Mouse (Mus musculus): ENCODE data around the gene Scarb2. TPM values are rescaled to one million over a fixed set of nuclear protein-coding genes. Genes with fewer than 3 reads are reported as not detected.
A peak's percentile ranks its signal among the peaks of the same experiment; 100 is the strongest.
"Not testable (repeated sequence)": the region's sequence is repeated elsewhere in the genome, so short reads cannot be mapped to it uniquely, and the experiment has no call there.

Gene Scarb2
- polyA plus RNA-seq (2016; fragmentation: Nextera tagmentation; extraction: Ambion mirVana), result 16.1 and 17.8 TPM in 2 replicates

DNA sequence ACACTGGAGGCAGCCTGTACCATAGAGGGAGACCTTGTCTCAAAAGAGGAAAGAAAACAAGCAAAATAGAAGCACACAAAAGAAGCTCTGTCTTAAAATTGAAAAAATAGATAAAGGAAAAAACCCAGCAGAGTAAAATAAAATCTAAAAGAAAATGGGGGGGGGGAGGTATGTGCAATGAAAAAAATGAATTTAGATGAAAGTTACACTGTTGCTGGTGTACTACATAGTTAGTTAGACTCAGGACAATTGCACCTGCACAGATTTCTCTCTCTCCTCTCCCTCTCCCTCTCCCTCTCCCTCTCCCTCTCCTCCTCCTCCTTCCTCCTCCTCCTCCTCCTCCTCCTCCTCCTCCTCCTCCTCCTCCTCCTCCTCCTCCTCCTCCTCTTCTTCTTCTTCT is at the start of gene Scarb2:
Gene Scarb2, minus strand, starts transcription at position 101 of the 400 bp plus-strand sequence.
- Histone ChIP-seq H3K4me1 (peaks cover 25% of the 10 kb centered on the region), H3K4me2 (replicated peaks) (peak within 1 kb of the TSS; percentile 61), H3K9me3 (no peaks in the 10 kb centered on the region), H3K36me3 (no peaks in the 10 kb centered on the region), H3K27ac (peak within 1 kb of the TSS; percentile 62; the same call in 1 of the 2 replicates), H3K27me3 (replicated peaks) (no peaks in the 10 kb centered on the region), H3K9ac (peak within 1 kb of the TSS; percentile 95), H3K4me3 (peak within 1 kb of the TSS; percentile 94)
- ATAC-seq (ENCODE audit: low FRiP score, low read depth), result no peak

DNA sequence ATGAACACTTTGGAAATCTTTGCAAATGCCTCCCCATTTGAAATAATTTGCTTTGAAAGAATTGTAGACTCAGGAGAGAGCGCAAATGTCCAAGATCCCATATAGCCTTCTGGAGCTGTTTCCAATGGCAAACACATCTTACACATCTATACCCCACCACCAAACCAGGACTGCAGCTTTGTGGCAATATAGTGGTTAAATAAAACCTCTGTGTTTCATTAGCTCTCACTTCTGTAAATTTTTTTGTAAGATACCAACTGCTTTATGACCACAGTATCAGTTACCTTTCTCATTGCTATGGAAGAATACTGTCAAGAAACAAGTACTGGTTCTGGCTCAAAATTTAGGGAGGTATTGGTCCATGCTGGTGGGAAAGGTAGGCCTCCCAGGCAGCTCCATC is 49.3 kb upstream of the Scarb2 start:
- ATAC-seq (ENCODE audit: low FRiP score, low read depth), result no peak
- no peak overlapping the region for H3K4me2 ChIP-seq (replicated peaks)
- H3K4me1 ChIP-seq, result no peaks in the 10 kb centered on the region
- no peaks in the 10 kb centered on the region for H3K27me3 ChIP-seq (replicated peaks)
- no peaks in the 10 kb centered on the region for H3K9me3 ChIP-seq
- 97% methylated on average over 1 of the region's 1 CpGs for WGBS
- no peak overlapping the region for H3K9ac ChIP-seq
- no peak overlapping the region for H3K27ac ChIP-seq
- no peaks in the 10 kb centered on the region for H3K36me3 ChIP-seq
- no peak overlapping the region for H3K4me3 ChIP-seq

DNA sequence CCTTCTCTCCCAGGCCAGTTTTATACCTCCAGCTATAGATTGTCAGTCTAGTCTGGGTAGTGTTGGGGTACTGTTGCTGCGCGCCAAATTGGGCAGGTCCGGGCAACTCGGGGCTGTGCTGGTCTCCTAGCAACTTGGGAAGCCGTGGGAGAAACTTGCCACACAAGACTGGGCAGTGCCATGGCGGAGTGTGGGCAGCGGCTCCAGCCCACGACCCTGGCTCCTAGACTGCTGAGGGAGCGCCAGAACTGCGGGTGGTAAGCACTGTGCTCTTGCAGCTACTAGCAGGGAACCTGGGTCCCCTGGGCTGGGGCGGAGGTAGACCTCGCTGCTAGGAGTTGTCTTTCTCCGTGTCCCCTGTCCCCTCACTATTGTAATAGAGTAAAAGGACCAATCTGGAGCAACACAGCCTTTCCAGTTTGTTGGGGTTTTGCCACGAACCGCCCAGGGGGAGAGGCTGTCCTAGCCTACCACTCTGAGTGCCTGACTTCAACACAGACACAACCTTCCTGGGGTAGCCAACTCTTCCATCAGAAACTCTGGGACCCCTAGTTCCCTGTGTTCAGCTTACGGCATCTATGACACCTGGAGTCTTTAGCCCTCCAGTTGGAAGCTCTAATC is 48.4 kb upstream of the Scarb2 start, which contains the start of gene Fam47e:
Gene Fam47e, plus strand, starts transcription at position 179 of the 621 bp plus-strand sequence.
- WGBS, result 78% methylated on average over 16 of the region's 16 CpGs
- no peaks in the 10 kb centered on the region for H3K27me3 ChIP-seq (replicated peaks)
- no peak within 1 kb of the TSS for H3K4me3 ChIP-seq
- no peaks in the 10 kb centered on the region for H3K36me3 ChIP-seq
- no peaks in the 10 kb centered on the region for H3K9me3 ChIP-seq
- H3K27ac ChIP-seq, result no peak within 1 kb of the TSS
- no peak for ATAC-seq (ENCODE audit: low FRiP score, low read depth)
- no peak within 1 kb of the TSS for H3K4me2 ChIP-seq (replicated peaks)
- H3K9ac ChIP-seq, result no peak within 1 kb of the TSS
- no peaks in the 10 kb centered on the region for H3K4me1 ChIP-seq

DNA sequence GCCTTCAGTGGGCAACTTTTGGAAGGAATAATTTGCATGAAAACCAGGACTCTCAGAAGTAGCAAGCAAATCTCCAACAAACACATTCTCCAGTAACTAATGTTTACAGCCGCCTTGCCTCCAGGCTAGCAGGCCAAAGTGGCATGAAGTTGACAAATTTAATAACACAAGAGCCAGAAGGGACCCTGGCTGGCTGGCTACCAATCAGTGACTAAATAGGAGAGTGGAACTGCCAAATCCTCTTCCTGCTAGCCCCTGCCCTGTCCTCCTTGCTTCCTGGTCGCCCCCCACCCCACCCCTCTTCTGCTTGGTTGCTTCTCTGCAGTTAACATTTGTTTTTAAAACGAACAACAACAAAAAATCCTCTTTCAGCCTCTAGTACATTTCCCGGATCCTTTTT is 47.8 kb upstream of the Scarb2 start:
- Histone ChIP-seq H3K9ac (no peak overlapping the region), H3K36me3 (no peaks in the 10 kb centered on the region), H3K27ac (no peak overlapping the region), H3K4me1 (no peaks in the 10 kb centered on the region), H3K9me3 (no peaks in the 10 kb centered on the region), H3K27me3 (replicated peaks) (no peaks in the 10 kb centered on the region), H3K4me2 (replicated peaks) (no peak overlapping the region), H3K4me3 (no peak overlapping the region)
- ATAC-seq (ENCODE audit: low FRiP score, low read depth), result no peak
- WGBS, result 79% methylated on average over 4 of the region's 4 CpGs

DNA sequence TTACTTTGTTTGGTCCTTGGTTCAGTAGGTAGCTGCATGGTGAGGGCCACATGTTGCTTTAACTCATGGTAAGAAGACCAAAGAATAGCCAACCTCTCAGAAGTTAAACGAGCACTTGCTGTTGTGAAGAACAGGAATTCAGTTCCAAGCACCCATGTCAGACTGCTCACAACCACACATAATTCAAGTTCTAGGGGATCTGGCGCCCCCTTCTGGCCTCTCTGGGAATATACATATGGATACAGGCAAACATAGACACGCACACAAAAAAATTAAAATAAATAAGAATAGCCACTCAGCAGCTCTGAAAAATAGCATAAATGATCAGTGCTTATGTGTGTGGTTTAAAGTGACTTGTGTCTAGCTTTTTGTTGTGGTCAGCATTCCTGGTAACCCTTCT is 47.3 kb upstream of the Scarb2 start:
- 71% methylated on average over 3 of the region's 3 CpGs for WGBS
- no peaks in the 10 kb centered on the region for H3K9me3 ChIP-seq
- no peaks in the 10 kb centered on the region for H3K36me3 ChIP-seq
- H3K9ac ChIP-seq, result no peak overlapping the region
- no peak overlapping the region for H3K4me3 ChIP-seq
- no peak overlapping the region for H3K27ac ChIP-seq
- H3K4me1 ChIP-seq, result no peaks in the 10 kb centered on the region
- no peak for ATAC-seq (ENCODE audit: low FRiP score, low read depth)
- no peaks in the 10 kb centered on the region for H3K27me3 ChIP-seq (replicated peaks)
- H3K4me2 ChIP-seq (replicated peaks), result no peak overlapping the region

DNA sequence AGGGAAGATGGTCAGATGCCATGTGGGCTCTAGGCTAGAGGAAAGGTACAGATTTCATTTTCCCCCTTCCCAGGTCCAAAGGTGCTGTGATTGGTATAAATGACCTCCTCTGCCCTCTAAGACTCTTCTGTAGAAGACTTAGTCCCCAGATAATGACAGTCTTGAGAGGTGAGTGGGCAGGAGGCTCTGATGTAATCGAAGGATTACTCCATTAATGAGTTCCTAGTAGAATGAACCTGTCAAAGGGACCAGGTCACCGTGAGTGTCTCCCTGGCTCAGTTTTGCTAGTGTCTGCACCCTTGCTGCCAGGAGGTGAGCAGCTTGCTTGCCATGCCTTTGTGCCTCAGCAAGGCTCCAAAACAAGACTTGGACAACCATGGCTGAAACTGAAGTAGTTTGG is 46.0 kb upstream of the Scarb2 start:
- Histone ChIP-seq H3K36me3 (no peaks in the 10 kb centered on the region), H3K9me3 (no peaks in the 10 kb centered on the region), H3K9ac (no peak overlapping the region), H3K27me3 (replicated peaks) (no peaks in the 10 kb centered on the region), H3K4me1 (no peaks in the 10 kb centered on the region), H3K4me2 (replicated peaks) (no peak overlapping the region), H3K4me3 (no peak overlapping the region), H3K27ac (no peak overlapping the region)
- no peak for ATAC-seq (ENCODE audit: low FRiP score, low read depth)
- 88% methylated on average over 2 of the region's 2 CpGs for WGBS

DNA sequence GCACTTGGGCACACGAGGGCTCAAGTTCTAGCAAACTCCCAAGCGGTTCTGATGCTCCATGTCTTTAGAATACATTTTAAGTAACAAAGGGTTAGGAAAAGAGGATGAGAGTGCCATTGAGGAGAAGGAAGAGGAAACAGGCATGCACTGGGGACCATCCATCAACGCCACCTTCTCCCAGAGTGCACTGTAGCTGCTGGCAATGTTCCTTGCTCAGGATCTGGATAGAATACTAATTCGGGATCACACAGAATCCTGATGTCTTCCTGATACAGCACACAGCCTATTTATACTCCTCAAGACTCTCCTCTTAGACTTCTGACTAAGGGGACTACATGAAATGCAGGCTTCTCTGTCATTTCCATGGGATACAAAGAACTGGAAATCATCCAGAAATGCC is 33.1 kb upstream of the Scarb2 start:
- Histone ChIP-seq H3K4me2 (replicated peaks) (no peak overlapping the region), H3K4me1 (no peaks in the 10 kb centered on the region), H3K36me3 (no peaks in the 10 kb centered on the region), H3K27me3 (replicated peaks) (no peaks in the 10 kb centered on the region), H3K9ac (no peak overlapping the region), H3K27ac (no peak overlapping the region), H3K4me3 (no peak overlapping the region), H3K9me3 (no peaks in the 10 kb centered on the region)
- 75% methylated on average over 4 of the region's 4 CpGs for WGBS
- no peak for ATAC-seq (ENCODE audit: low FRiP score, low read depth)

DNA sequence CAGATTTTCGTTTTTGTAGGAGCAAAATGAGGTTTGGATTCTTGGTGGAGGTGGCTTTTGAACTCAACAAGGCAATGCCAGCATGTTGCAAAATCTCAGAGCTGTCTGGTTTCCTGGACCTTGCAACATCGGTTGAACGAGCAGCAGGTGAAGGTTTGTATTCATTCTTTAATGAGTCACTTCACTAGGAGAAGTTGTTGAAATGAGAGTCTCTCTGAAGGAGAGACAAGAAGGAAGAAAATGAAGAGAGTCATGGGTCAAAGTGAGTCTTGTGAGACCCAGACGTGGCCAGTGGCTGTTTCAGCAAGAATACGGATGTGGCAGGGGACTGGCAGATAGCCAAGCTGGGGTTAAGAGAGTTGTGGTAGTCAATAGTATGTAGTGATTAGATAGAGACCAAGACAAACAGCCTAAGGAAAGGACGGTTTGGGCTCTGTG is 18.2 kb upstream of the Scarb2 start:
- H3K27ac ChIP-seq, result no peak overlapping the region
- no peaks in the 10 kb centered on the region for H3K4me1 ChIP-seq
- no peaks in the 10 kb centered on the region for H3K27me3 ChIP-seq (replicated peaks)
- no peaks in the 10 kb centered on the region for H3K36me3 ChIP-seq
- no peaks in the 10 kb centered on the region for H3K9me3 ChIP-seq
- H3K4me2 ChIP-seq (replicated peaks), result no peak overlapping the region
- no peak overlapping the region for H3K9ac ChIP-seq
- H3K4me3 ChIP-seq, result no peak overlapping the region
- 81% methylated on average over 6 of the region's 6 CpGs for WGBS
- ATAC-seq (ENCODE audit: low FRiP score, low read depth), result no peak

DNA sequence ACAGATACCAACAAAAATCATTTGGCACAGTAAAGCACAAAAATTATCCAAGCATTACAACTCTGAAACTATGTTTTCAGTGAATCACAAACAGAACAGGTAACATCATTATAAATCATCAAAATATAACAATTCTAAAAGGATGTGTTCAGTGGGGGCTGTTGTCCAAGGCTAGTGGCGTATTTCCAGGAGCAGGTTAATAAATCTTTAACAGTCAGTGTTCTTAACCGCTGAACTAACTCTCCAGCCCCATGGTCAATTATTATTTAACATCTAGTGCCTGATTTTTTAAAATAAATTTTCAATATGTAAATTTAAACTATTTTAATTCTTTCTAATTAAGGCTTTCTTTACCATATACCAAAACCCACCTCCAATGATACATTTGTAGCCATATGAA is 14.5 kb upstream of the Scarb2 start:
- not testable (repeated sequence) for ATAC-seq (ENCODE audit: low FRiP score, low read depth); H3K9ac ChIP-seq; H3K36me3 ChIP-seq; H3K4me3 ChIP-seq; H3K9me3 ChIP-seq; H3K27me3 ChIP-seq (replicated peaks); H3K4me2 ChIP-seq (replicated peaks); H3K4me1 ChIP-seq; H3K27ac ChIP-seq
- WGBS, result 71% methylated on average over 2 of the region's 2 CpGs

DNA sequence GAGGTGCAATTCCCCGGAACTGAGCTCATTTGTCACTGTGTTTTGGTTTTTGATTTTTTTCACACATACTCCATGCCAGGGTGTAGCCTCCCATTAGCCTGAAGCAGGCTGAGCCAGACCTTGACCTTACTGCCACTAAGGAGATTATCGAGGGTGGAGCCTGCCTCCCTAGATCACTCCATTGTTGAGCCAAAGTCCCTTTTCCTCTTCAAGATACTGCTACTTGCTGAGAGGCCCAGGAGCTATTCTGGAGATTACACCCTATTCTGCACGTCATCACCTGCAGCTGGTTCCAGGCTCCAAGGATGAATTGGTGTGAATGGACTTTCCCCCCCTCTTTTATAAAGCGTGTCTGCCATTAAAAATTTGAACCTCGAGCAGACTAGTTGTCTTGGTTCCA is 5.4 kb upstream of the Scarb2 start:
- no peaks in the 10 kb centered on the region for H3K27me3 ChIP-seq (replicated peaks)
- H3K4me1 ChIP-seq, result no peaks in the 10 kb centered on the region
- H3K36me3 ChIP-seq, result no peaks in the 10 kb centered on the region
- WGBS, result 87% methylated on average over 5 of the region's 5 CpGs
- no peaks in the 10 kb centered on the region for H3K9me3 ChIP-seq
- H3K27ac ChIP-seq, result no peak overlapping the region
- H3K4me2 ChIP-seq (replicated peaks), result no peak overlapping the region
- no peak for ATAC-seq (ENCODE audit: low FRiP score, low read depth)
- no peak overlapping the region for H3K4me3 ChIP-seq
- no peak overlapping the region for H3K9ac ChIP-seq

DNA sequence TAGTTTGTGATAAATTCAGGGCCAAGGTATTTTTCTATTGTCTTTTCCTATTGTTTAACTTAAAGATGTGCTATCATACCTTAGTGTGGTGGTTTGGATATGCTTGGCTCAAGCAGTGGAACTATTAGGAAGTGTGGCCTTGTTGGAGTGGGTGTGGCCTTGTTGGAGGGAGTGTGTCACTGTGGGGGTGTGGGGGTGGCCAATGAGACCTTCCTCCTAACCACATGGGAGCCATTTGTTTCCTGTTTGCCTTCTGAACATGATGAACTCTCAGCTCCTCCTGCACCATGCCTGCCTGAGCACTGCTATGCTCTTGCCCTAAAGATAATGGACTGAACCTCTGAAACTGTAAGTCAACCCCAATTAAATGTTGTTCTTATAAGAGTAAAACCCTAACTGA is 4.6 kb upstream of the Scarb2 start:
- H3K36me3 ChIP-seq, result no peaks in the 10 kb centered on the region
- ATAC-seq (ENCODE audit: low FRiP score, low read depth), result no peak

DNA sequence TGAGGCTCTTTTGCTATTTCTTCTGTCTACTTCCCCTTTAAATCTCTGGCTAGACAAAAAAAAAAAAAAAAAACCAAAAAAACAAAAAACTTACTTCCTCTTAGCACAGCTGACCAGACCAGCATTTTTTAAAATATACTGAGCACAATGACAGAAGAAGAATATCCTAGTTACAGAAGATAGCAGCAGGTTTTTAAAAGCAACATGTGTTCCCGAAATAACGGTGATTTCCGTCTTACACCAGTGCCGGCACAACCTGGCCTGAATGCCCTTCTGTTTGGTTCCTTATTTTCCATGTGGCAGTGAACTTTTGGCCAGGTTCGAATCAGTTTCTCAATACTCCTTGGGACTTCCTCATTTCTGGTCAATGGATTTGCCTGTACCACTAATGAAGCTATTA is 2.2 kb upstream of the Scarb2 start:
- no peak overlapping the region for H3K27ac ChIP-seq
- no peaks in the 10 kb centered on the region for H3K27me3 ChIP-seq (replicated peaks)
- H3K4me1 ChIP-seq, result peaks cover 14% of the 10 kb centered on the region
- no peak overlapping the region for H3K4me3 ChIP-seq
- no peak for ATAC-seq (ENCODE audit: low FRiP score, low read depth)
- no peak overlapping the region for H3K4me2 ChIP-seq (replicated peaks)
- H3K9me3 ChIP-seq, result no peaks in the 10 kb centered on the region
- H3K36me3 ChIP-seq, result no peaks in the 10 kb centered on the region
- no peak overlapping the region for H3K9ac ChIP-seq
- WGBS, result 91% methylated on average over 5 of the region's 5 CpGs

More for the DNA sequence above, 4.6 kb upstream of the Scarb2 start:
- H3K27me3 ChIP-seq (replicated peaks), result no peaks in the 10 kb centered on the region
- no peak overlapping the region for H3K4me3 ChIP-seq
- H3K9ac ChIP-seq, result no peak overlapping the region
- no peak overlapping the region for H3K4me2 ChIP-seq (replicated peaks)
- no peaks in the 10 kb centered on the region for H3K9me3 ChIP-seq
- no peak overlapping the region for H3K27ac ChIP-seq
- H3K4me1 ChIP-seq, result peaks cover 3% of the 10 kb centered on the region; the same call in 1 of the 2 replicates

DNA sequence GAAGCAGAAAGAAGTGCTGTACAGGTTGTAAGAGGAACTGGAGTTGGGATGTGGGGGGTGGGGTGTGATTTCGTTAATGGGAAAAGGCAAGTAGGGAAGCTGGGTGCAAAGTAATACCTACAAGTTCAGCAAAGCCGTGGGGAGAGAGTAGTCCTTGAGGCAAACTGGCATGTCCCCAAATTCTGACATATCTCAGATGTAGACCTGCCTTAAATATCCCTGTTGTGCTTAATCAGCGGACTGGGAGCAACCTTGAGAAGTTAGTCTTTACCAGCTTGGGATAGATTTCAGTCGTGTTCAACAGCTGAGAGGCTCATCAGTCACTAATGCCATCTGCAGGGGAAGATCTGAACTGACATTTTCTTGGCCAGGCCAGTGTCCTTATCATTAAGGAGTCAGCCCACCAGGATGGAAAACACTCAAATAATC is 318 bp downstream of the Scarb2 start:
- WGBS, result 48% methylated on average over 4 of the region's 4 CpGs
- Histone ChIP-seq H3K9me3 (no peaks in the 10 kb centered on the region), H3K36me3 (no peaks in the 10 kb centered on the region), H3K9ac (peak overlapping the region; percentile 95), H3K4me3 (peak overlapping the region; percentile 94; the same call in 1 of the 2 replicates), H3K27ac (0 out of 2 replicates have a peak overlapping the region, but pooled peaks have one; percentile 62), H3K4me2 (replicated peaks) (peak overlapping the region; percentile 61), H3K4me1 (peaks cover 25% of the 10 kb centered on the region), H3K27me3 (replicated peaks) (no peaks in the 10 kb centered on the region)
- ATAC-seq (ENCODE audit: low FRiP score, low read depth), result no peak
